Mouse (Mus musculus) kidney, postnatal 25 days (tissue): ENCODE data around the gene Igf1r.

ENCODE experiments used
- DNase-seq, 2 experiments: peaks; one replicate each; pipeline ENCODE4 v3.0.0; 2021; ENCODE audit warnings: mixed read lengths in 2 of 2

The Igf1r gene

DNA sequence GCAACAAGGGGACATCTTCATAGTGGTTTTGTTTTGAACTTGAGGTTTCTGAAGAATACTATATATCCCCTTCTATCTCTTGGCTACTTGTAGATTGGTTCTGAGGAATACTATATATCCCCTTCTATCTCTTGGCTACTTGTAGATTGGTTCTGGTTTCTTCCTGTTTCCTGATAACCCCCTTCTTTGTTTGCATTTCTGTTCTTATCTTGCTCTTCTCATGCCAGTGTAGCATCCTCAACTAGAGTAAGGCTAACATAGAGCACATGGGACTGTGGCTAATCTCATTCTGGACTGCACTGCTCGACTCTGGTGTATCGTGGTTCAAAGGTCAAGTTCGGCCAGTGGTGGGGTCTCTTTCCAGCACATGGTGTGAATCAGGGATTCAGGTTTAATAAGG lies 58.2 kb downstream of the Igf1r start:
- DNase-seq, result no peak

DNA sequence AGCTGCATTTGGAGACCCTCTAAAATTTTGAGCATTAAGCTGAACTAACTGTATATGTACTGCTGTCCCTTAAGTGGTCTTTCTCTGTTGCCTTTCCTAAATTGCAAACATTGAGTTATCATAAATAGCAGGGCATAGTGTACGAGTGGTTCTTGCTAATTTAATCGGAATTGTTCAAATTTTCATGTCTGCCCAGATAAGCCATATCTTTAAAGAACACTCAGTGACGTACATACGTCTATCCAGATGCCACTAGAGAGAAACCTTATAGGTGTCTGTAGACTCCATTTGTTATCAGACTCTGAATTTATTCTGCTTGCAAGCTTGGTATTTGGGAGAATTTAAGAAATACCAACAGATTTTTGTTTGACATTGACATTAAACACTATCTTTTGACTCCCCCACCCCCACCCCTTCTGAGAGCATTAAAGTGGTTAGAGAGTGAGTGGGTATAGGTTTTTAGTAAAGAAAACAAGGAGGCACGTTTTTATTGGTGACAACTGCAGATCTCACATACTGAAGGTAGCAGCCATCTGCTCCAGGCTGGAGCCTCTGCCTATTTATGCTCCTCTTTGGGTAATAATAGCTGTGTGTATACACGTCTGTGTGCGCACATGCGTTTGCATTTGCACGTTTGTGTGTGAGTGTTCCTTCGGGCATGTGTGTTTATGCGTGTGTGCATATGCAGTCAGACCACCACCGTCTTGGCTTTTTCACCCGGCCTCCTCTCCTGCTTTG lies 58.9 kb downstream of the Igf1r start:
- no peak for DNase-seq

DNA sequence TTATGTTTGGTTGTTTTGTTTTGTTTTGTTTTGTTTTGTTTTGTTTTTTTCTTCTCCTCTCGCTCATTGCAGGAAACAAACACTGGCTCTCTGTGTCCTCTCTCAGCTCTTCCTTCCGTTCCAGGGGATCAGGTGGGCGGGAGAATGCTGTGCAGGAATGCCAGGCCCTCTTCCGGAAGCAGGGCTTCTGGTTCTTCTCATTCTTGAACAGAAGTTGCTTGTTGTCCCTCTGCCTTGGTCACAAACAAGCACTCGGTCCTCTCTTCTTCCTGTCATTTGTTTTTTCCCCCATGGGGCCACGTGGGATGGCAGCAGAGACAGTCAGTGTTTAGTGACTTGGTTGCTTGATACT lies 59.5 kb downstream of the Igf1r start:
- peak; percentile 27 to 59 for DNase-seq

DNA sequence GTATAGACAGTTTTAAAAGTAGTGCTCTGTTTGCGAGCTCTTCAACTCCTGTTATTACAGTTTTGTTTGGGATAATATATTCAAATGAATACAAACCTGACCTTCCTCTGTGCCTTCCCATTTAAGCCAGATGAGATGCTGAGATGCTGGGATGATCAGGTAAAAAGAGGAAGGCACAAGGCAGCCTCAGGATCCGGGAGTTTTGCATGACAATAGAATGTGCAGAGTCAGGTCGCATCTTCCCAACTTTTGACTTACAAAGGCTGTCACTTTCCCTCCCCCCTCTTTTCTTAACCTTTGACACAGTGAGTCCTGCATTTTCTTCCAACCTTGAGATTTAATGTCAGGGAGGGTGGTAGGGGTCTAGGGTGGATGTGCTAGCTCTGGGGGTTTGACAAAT lies 61.9 kb downstream of the Igf1r start:
- DNase-seq, result no peak

DNA sequence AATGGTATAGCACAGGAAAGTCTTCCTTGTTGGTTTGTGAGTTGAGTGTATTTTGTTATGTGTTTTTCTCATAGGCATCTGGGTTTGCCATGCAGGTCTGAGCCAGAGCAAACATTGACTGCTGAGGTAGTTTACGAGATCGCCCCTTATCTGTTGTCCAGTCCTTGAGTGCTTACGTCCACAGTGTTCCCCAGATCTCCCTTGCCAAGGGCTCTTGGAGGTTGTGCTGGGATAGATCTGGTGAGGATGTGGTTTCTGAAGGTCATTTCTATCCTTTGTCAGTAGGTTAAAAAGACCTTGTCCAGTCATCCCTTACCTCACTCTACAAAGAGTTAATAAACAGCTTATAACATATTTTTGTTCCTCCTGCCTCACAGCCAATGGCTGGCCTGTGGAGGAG lies 62.8 kb downstream of the Igf1r start:
- DNase-seq, result no peak

DNA sequence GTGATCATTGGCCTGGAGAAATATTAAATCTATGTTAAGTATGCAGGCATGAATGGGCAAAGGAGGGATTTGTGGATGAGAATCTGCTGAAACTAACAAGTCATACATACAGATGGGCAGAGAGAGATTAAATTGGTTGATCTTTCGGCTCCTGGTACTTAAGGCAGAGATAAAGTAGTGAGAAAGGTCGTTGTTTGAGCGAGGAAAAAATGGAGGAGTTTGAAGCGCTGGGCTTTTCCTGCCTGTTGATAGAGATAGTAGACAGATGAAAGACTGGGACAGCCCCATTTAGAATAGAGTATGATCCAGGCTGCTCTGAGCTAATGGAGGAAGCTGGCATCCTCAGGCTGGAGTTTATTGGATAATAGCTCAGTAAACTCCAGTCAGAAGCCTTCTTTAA lies 65.4 kb downstream of the Igf1r start:
- DNase-seq, result no peak

DNA sequence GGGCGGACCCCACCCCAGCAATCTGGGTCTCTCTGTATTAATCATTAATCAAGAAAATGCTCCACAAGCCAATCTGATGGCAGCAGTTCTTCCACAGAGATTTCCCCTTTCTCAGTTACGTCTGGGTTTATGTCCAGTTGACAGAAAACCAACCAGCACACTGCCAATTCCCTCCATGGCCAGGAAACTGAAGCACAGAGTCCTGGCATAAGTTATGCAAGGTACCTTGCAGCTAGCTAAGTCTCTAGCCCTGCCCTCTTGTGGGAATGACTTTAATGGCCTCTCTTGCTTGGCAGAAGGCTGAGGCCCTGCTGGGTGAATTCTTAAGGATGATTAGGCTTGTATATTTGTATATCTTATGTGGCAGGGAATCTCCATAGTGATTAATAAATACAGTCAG lies 67.9 kb downstream of the Igf1r start:
- DNase-seq, result peak; percentile 23 to 70

DNA sequence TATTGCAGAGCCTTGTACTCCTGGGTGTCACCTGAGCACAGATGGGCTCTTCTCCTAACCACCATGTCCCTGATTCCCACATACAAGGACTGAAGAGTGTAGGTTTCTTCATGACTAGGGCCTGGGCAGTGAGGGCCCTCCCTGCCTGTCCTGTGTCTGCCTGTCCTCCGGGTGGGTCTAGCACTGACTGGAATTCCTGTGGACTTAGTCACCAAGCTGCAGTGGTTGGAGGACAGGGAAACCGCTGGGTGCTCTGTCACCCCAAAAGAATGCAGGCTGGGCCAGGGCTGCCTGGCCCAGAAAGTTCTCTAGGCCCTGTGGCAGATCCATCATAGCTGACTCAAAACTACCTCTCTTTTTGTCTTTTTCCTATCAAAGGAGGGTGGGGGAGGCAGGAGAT lies 69.1 kb downstream of the Igf1r start:
- peak; percentile 32 to 74 for DNase-seq

DNA sequence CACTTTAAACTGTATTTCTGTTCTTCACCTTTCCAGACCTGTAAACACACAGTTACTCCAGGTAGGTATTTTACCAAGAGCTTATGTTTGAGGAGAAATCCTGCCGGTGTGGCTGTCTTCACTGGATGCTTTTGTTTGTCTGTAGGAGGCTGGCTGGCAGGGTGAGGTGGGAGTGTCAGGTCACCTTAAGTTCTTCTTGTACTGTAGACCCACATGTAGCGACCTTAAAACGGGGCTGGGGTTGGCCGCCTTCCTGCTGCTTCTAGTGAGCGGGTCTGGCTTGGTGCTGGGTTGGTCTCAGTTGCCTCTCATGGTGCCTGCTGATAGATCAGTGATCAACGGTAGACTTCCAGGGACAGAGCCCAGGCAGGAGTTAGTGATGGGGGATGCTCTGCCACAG lies 69.6 kb downstream of the Igf1r start:
- DNase-seq, result peak in 1 of 2 experiments; percentile 42

DNA sequence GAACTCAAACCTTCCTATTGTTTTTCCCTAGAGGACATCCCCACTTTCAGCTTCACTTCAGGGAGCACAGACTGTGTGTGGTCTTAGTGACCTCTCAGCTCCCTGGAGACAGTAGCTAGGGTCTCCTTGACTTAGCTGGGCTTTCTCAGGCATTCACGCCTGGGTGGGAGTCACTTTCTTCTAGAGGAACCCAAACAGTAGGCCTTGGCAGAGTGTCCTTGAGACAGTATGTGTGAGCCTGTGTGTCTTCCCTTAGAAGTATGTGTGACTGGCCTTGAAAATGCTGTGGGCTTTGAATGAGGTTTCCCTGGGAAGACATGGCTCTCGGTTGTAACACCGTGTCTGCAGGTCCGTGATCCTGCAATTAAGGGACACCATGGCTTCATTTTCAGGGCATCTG lies 71.3 kb downstream of the Igf1r start:
- DNase-seq, result no peak

DNA sequence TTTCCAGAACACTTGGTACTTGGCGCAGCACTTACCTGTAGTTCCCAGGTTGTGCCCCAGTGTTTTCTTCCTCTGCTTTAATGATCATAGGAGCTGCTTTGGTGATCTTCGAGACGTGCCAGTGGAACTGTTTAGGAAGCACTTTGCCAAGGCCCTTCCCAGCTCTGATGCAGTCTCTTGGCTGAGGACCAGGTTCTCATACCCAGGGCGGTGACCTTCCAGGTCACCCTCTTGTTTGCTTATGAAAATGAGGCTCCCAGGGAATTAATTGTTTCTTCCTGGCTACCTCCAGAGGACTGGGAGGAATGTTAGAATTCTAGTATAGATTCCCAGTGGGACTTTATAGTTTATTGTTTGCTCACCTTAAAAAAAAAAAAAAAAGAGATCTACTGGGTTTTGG lies 72.0 kb downstream of the Igf1r start:
- DNase-seq, result peak; percentile 82 to 89

DNA sequence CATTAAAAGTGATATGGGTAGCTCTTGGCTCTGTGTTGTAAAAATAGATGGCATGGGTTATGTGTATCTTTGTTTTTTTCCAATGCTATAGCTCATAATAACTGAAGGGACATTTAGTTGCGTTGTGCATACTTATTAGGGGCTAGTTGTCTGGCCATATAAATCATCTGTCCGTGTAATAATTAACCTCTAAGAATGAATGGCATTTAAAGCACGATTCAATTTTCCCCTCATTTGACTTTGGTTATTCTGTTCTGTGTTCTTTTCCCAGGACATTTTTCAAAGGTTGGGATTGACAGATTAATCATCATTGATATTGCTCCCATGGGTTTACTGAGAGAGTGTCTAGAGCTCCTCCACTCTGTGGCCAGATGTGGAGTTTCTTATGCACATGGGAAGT lies 72.8 kb downstream of the Igf1r start:
- DNase-seq, result no peak

DNA sequence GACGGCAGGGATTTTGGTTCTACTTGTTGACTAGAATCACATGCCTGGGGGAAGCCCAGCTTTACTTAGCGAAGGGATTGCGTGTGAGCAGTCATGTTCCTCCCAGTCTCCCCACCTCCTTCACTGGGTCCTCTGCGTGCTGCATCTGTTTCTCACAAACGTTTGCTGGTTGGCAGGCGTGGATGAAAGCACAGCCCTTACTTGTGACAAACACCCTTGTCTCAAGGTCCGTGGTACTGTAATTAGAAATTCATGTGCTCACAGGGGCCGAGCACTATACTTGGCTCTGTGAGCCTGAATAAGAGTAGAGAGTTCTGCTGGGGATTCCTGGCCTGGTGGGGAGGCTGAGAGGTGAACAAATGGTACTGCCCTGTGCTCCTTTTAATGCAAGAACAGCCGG lies 73.4 kb downstream of the Igf1r start:
- DNase-seq, result peak in 1 of 2 experiments; percentile 70

DNA sequence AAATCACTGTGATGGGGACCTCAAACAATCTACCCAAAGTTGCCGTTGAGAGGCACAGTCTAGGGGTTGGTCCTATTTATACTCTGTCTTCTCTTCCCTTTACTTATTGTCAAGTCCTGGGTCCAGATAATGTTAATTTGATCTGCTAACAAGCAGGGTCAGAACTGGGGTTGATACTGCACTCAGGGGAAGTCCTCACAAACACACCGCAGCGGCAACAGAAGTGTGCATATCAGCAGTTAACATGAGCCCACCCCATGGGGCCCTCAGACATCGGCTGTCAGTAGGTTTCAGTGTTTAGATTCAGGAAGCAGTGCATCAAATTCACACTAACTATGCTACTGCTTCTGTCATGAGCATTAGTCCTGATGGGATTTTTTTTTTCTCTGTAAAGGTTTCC lies 75.5 kb downstream of the Igf1r start:
- DNase-seq, result no peak

DNA sequence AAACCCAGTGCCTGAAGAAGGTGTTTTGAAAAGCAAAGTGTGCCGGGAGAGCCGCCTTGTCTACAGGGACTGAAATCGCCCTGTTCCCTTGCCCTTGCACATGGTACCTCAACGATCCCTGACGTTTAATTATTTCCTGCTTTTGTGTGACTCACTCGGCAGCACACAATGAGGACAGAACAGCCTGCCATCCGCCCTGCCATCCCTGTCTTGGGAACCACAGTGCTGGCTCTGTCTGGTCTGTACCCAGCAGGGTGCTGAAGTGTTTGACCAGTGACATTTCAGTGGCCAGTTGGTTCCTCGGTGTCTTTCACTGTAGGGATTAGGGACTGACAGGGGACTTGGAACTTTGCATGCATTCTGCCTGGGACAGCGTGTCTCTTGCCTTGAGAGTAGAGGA lies 78.2 kb downstream of the Igf1r start:
- no peak for DNase-seq

DNA sequence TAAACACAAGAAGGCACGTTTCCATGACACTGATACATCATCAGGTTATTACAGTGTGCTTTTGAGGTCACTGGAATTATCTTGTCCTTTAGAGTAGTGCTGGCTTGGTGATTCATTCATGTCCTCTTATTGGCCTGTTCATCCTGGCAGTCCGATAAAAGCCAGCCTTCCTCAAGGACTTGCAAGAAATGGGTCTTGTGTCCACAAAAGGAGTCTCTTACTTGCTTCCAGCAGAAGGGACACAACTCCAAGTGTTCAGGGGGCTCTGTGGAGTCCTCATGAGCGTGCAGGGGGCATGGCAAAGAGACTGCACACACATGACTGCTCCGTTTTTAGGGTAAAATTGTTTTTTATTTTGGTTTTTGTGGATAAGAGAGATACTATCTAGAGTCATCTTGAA lies 83.9 kb downstream of the Igf1r start:
- no peak for DNase-seq

DNA sequence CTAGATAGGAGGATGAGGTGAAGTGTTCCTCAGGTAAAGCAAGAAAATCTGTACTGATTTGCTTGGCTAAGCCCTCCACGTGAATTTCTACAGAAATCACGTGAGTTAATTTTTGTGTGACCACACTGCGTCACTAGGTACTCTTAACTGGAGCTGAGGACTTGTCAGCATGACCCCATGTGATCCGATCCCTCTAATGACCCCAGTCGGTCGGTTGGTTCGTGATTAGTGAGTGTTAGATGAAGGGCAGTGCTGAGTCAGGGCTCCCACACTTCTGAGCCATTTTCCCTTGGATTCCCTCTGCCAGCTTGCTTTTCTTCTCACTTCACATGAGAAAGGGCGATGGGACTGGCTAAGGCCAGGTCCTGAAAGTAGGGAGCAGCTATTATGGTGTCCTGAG lies 86.2 kb downstream of the Igf1r start:
- DNase-seq, result peak; percentile 66 to 86

DNA sequence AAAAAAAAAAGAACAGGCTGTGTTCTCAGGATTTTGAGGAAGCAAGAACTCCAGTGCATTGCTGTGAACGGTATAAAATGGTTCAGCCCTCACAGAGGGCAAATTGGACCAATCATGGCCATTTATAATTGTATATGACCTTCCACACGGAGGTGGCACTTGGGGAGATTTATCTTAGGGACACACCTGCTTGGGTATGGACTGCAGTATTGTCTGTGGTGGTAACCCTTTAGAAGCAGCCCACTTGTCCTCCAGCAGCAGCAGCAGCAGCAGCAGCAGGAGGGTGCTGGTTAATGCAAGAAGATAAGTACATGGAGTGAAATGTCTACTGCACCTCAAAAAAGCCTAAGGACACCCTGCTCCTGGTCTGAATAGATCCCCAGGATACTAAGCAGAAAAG lies 86.9 kb downstream of the Igf1r start:
- DNase-seq, result no peak

DNA sequence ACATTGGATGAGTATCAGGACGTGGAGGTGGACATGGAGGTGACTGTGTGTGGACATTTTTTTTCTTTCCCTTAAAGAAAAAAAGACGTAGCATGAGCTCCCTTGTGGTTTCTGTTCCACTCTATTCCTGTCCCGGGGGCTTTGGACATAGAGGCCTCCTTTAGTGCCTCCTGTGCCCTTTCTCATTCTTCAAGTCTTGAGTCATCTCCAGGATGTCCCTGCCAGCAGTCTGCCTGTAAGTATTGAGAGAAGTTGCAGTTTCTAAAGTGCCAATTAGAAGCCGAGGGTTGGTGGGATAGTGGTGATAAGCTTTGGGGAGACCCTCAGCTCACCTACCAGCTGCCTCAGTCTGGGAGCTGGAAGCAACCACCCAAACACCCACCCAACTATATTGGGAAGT lies 92.0 kb downstream of the Igf1r start:
- DNase-seq, result no peak

DNA sequence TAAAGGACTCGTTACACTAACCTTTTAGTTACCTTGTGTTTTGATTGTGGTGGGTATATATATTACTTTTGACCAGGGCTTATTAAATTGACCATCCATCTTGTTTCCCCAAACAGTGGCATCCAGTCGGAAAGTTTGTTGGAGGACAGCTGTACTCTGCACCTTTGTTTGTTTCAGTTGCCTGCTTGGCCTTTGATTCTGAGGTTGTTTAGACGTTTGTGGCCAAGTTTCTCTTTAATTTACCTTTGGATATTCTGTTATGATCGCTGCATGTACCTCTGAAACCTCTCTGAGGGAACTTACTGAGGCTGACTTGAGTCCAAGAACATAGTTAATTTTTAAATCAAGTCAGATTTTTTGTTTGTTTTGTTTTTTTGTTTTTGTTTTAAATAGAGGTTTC lies 94.5 kb downstream of the Igf1r start:
- DNase-seq, result peak in 1 of 2 experiments; percentile 58

DNA sequence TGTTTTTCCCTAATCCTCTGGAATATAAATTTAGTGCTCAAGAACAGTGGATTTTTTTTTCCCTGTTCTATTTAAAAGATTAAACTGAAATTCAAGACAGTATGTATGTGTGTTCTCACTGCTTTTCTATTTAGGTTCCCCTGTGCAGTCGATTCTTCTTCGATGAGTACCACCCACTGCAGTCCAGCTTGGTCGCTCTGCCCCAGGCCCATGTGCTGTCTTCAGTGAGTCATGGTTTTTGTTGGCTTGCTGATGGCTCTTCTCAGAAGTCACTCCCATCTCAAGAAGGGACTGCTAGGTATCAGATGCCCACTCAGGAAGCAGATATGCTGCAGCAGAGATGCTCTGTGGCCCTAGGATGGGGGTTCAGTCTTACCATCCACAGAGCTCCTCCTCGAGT lies 95.9 kb downstream of the Igf1r start:
- DNase-seq, result no peak

DNA sequence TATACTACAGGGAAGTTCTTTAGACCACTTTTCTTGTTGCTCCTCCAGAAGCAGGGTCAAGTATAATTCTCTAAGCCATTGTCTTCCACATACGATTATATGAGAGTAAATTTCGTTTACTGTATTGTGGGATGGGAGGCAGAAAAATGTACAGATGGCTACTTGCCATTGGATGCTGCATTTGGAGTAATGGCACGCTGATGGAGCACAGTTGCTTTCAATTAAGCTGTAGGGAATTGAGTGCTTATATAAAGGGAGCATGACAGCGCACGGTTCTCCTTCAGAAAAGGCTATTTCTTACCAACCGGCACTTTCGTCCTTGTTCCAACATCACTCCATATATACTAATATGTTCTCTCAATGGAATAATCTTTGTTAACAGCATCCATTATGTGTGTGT lies 96.4 kb downstream of the Igf1r start:
- DNase-seq, result no peak

DNA sequence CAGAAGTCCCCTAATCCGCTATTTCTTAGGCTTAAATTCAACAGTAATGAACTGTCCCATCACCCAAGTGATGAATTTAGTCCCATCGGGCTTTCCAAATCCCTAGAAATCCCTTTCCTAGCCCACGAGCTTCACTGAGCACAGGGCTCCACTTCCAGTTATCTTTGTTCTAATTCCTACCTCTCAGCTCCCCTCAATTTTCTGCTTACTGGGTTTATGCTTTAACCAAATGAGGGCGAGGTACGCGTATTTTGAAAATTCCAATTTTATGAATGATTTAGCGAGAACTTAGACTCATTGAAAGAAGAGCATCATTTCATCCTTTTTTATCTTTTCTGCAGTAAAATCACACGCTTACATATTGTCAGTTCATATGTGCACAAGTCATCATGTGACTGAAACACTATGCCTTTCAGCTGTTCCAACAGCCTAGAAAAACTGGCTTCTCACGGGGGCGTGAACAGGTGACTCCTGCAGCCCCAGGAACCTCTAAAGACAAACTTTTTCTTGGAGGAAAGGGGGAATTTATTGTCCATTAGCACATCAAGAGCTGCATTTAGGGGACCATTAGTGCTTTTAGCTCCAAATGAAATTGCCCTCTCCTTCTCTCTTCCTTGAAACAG lies 100.5 kb downstream of the Igf1r start:
- DNase-seq, result no peak

DNA sequence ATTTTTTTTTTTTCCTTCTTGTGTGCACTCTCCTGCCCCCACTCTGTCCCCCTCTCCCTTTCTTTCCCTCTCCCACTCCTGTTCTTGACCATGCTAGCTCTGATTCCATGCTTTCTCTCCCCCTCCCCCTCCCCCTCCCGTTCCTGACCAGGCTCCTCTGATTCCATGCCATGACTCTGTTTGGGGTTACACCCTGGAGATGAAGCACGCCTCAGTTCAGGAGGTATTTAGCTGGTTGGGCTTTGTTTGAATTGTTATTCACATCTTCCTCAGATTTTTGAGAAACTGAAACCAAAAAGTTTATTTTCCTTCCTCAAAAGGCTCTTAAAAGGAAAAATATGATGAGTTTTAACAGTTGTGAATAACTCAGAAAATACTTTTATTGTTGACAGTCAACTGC lies 101.9 kb downstream of the Igf1r start:
- peak in 1 of 2 experiments; percentile 23 for DNase-seq

DNA sequence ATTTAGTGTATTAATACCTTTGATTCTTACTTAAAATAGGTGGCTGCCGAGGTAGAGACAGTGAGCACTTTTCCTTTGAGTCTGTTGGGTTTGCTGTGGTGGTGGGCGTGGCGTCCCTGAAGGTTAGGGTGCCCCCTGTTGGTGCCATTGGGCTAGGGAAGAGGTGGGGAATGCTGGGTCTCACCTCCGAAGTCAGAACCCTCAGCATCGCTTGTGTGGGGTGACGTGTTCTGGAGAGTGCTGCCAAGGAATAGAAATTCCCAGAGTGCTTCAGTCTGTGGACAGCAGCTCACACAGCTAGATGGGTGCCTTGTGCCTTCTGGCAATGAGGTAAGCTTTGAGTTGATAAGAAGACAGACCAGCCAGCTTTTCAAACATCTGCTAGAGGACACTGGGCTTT lies 102.3 kb downstream of the Igf1r start:
- DNase-seq, result peak in 1 of 2 experiments; percentile 37
